Mouse (Mus musculus): ENCODE measurements around the gene Cma2. TPM values are rescaled to one million over a fixed set of nuclear protein-coding genes. Genes with fewer than 3 reads are reported as not detected.

Gene Cma2
- not detected for total RNA-seq (2023)

DNA sequence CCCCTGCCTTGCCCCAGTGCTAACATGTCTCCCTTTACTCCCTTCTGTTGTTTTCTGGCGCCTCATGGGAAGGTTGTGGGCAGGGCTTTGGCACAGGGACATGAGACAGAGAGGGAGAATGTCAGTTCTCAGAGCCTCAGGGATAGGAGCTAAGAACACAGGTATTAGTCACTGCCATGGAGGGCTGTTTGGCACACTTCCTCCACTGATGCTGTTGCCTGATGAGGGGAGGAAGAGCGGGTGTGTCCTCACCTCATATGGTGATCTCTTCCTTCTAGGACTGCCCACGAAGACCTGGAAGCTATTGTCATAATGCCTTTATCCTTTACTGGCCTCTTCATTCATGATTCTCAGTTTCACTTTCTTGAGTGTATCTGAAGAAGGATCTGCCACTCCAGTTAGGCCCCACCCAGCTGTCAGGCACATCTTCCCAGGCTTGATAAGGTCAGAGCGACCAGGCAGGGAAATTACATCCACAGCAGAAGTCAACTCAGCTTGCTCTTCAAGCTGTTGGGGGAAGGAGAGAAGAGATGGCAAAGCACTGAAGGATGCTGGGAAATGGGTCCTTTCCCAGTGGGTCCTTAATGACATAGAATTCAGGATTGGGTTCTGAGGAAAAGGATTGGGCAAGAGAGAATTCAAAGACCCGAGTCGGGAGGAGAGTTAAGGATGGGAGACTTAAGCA, at the start of gene Cma2:
Cma2 (plus strand) TSS at position 635 of the 685 bp plus-strand sequence.

DNA sequence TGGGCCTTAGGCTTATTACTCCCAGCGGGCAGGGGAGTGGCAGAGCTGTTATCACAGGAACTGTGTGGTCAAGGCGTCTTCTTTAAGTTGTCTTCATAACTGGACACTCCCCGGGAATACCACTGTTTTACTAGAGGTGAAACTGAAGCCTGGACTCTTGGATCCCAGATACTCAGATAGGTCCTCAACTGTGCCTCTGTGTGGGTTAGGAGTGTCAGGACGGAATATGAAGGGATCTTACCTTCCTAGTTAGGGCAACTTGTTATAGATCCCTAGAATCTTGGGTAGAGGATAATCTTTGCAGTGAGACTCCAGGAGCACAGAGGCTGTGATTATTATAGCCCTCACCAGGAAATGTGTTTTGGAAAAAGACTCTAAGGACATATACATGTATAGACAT, 6.2 kb upstream of the Cma2 start, which contains the start of gene Cma1:
Cma1 (minus strand) TSS at position 101 of the 400 bp plus-strand sequence.

DNA sequence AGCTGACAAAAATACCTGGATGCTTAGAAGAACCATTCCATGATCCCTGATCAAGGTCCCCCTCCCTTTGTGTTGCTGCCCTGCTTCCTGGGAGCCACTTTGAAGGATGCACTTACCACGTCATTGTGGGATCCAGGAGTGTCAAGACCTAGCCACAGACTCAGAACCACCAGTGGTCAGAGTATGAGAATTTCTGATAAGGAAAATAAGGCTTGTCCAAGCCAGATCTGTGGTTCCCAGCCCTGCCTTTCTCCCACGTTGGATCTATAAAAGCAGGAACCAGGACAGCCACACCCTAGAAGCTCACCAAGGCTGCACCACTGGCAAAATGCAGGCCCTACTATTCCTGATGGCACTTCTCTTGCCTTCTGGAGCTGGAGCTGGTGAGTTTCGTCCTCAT, 66.9 kb downstream of the Cma2 start, which contains the start of gene Mcpt1:
Mcpt1 (plus strand) TSS at position 301 of the 400 bp plus-strand sequence.

Other genes starting within 250 kb of the Cma2 start
- 2.0 TPM for gene Tgm1, start 237.1 kb upstream of the Cma2 start, total RNA-seq (2023)
- gene Rabggta, start 228.7 kb upstream of the Cma2 start, total RNA-seq (2023), result 84.1 TPM
- gene Dhrs1, start 205.3 kb upstream of the Cma2 start, total RNA-seq (2023), result 16.3 TPM
- 28.8 TPM for gene Nop9, start 205.3 kb upstream of the Cma2 start, total RNA-seq (2023)
- not detected for gene Cideb, start 192.5 kb upstream of the Cma2 start, total RNA-seq (2023)
- not detected for gene Ltb4r2, start 189.6 kb upstream of the Cma2 start, total RNA-seq (2023)
- not detected for gene Ltb4r1, start 185.0 kb upstream of the Cma2 start, total RNA-seq (2023)
- gene Adcy4, start 166.9 kb upstream of the Cma2 start, total RNA-seq (2023), result not detected
- 56.5 TPM for gene Ripk3, start 162.1 kb upstream of the Cma2 start, total RNA-seq (2023)
- not detected for gene Nfatc4, start 127.8 kb upstream of the Cma2 start, total RNA-seq (2023)
- gene Nynrin, start 97.0 kb upstream of the Cma2 start, total RNA-seq (2023), result 0.50 TPM
- not detected for gene Cbln3, start 66.6 kb upstream of the Cma2 start, total RNA-seq (2023)
- gene Khnyn, start 66.0 kb upstream of the Cma2 start, total RNA-seq (2023), result 65.3 TPM
- gene Sdr39u1, start 50.7 kb upstream of the Cma2 start, total RNA-seq (2023), result 28.6 TPM
- not detected for gene Cma1, start 6.3 kb upstream of the Cma2 start, total RNA-seq (2023)
- gene Mcpt1, start 67.0 kb downstream of the Cma2 start, total RNA-seq (2023), result not detected
- not detected for gene Mcpt9, start 79.5 kb downstream of the Cma2 start, total RNA-seq (2023)
- not detected for gene Mcpt2, start 91.1 kb downstream of the Cma2 start, total RNA-seq (2023)
- gene Mcpt4, start 111.3 kb downstream of the Cma2 start, total RNA-seq (2023), result not detected
- gene Mcpt8, start 134.3 kb downstream of the Cma2 start, total RNA-seq (2023), result 0.73 TPM
- not detected for gene Ctsg, start 151.6 kb downstream of the Cma2 start, total RNA-seq (2023)
- gene Gzme, start 169.6 kb downstream of the Cma2 start, total RNA-seq (2023), result not detected
- gene Gzmd, start 181.6 kb downstream of the Cma2 start, total RNA-seq (2023), result not detected
- gene Gzmg, start 208.6 kb downstream of the Cma2 start, total RNA-seq (2023), result not detected
- not detected for gene Gzmn, start 223.6 kb downstream of the Cma2 start, total RNA-seq (2023)